Mouse (Mus musculus): ENCODE data around the gene Vps37b.

DNA sequence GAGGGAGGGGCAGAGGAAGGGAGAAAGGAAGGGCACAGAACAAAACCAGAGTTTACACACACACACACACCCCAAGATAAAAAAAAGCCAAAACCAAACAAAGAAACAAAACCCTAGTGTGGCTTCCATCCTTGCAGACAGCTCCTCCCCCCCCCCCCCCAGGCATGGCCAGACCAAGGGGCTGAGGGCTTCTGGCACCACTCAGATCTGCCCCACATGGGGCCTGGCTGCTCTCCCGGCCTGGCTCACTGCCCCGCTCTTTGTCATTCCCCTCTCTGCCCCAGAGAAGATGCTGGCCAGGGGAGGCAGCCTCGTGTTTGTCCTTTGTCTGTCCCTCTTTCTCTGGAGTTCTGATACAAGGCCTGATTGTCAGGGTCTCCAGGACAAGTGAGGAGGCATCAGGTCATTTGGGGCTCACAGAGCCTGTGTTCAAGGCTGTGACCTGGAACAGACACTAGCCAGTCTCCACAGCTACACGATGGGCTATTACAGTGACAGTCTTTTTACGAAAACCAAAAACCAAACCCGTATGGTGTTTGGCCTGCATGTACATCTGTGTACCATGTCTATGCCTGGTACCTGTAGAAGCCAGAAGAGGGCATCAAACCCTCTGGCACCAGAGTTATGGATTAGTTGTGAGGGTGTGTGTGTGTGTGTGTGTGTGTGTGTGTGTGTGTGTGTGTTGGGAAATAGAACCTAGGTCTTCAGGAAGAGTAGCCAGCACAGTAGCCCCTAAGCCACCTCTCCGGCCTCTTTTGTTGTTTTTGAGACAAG is 38.6 kb downstream of the Vps37b start:
- TF ChIP-seq CTCF (IDR thresholded peaks at IDR 0.05; ENCODE audit: insufficient read depth, low read length) (no peak), POLR2A (IDR thresholded peaks at IDR 0.05; ENCODE audit: borderline replicate concordance, extremely low read depth, low read depth, low read length) (no peak)

Measured in lung, adult 2 months (tissue).